Mouse (Mus musculus): ENCODE results near the gene Gramd4.
"Not testable (repeated sequence)": the region's sequence is repeated elsewhere in the genome, so short reads cannot be mapped to it uniquely, and the experiment has no call there.

Gene Gramd4

DNA sequence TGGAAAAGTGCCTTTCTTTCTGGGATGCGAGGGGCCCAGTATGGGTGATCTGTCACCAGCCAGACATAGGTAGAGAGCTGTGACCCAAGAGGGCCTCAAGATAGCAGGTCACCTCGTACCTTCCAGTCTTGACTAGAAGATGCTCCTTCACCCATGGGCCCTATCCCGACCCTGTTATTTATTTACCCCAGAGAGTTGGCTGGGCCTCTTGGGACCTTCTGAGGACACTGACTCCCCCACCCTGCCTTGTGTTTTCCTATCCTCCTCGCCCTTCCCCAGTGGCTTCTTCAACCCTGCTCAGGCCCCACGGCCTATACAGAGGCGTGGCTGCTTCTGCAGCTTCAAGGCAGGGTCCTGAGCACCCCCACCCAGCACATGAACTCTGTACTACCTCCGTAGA is 61.7 kb downstream of the Gramd4 start:
- peak; percentile 57 to 84 for DNase-seq

DNA sequence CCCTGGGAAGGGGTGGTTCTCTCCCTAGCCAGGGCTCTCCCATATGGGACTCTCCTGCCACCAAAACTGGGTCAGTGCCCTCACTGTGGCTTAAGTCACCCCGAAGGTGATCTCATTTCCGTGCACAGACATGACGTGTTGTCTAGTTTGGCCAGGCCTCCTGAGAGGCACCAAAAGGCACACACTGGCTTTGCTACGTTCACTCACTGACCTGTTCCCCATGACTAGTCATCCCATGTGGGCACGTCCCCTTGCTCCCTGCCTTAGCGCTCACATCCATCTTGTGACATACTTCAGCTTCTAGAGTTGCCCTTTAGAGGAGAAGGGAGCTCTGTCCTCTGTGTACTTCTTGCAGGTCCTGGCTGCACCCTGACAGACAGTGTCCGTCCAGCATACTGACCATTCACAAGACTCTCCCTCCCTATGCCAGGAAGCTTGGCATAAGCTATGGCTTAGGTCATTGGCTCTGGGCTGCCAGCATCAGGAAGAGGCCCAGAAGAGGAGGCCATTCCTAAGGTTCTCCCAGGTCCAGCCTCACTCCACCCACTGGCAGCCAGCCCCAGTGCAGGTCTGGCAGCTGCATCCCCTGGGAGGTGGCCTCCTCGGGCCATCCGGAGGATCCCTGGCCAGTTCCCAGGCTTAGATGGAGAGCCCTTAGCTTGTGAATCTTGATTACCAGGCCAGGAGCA is 64.9 kb downstream of the Gramd4 start:
- DNase-seq = peak; percentile 85 to 93

GRCm38 (mm10) chr15:86123409-86123808 is 65.9 kb downstream of the Gramd4 start:
- DNase-seq = no peak

GRCm38 (mm10) chr15:86124359-86124758 is 66.9 kb downstream of the Gramd4 start:
- DNase-seq = peak; percentile 81 to 90

- no peak for DNase-seq
Measured at GRCm38 (mm10) chr15:86129036-86129435, 71.5 kb downstream of the Gramd4 start.

- DNase-seq = no peak
Measured at GRCm38 (mm10) chr15:86130657-86131056, 73.2 kb downstream of the Gramd4 start.

DNA sequence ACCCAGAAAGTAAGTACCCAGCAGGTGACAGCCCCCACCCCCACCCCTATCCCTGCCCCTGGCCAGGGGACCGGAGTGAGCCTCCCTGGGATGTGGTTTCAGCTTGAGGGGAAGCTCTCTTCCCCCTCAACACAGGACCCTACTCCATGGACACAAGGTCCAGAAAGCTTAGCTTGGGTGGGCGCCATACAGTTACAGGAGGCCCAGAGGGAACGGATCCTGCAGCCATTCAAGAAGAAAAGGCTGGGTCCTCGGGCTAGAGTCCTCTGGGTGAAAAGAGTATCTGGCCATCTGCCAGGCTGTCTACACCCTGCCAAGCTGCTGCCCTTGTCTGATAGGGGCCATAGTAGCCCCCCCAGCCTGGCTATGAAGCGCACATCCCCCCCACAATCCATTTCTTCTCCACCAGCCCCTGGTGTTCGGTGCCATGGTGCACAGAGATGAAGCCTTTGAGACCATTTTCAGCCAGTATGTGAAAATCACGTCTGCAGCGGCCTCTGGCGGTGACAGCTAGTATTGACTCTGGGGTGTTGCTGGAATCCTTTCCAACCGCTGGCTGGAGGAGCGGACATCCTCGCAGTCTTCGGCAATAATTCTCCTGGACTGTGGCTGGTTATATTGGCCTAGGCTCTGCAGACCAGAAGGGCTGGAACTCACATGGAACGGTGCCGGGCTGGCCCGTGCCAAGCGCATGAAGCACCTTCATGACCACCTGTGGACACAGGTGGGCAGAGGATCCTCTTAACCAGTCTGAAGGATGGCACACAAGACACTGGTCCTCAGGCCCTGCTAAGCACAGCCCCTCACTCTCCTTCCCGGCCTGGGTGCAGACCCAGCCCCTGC is 77.7 kb downstream of the Gramd4 start:
- DNase-seq = peak; percentile 86 to 93

DNA sequence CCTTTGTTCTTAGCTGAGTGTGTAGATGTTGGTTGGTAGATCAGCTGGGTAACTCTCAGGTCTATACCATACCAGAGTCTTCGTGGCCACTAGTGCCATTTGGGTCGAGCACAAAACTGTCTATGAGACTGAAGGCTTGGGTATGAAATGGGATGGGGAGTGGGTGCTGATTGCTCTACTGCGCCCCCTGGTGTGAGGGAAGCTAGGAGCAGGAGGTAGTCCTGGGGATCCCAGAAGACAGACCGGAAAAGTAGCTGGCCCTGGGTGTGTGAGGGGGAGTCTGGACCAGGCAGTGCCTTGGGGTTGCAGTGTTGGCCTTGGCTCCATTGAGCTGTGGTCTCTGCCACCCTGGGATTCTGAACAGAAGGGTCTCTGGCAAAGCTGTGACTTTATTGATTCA is 80.1 kb downstream of the Gramd4 start:
- peak; percentile 56 to 76 for DNase-seq

DNA sequence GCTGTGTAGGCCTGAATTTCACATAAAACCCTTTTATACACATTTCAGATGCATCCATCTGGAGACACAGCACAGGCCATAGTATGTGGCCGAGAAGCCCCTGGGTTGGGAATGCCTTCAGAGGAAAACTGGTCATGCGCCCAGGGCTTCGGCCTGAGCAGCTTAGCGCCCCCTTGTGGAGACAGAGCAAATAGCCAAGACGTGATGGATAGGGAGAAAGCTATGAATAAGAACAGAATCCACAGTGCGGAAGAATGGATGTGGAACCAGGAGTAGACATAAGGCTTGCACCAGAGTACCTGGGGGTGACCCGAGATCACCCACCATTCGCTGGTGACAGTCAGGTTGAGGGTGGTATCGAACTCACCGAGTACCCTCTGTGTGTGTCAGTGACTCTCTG is 82.8 kb downstream of the Gramd4 start:
- peak; percentile 63 to 78 for DNase-seq

DNA sequence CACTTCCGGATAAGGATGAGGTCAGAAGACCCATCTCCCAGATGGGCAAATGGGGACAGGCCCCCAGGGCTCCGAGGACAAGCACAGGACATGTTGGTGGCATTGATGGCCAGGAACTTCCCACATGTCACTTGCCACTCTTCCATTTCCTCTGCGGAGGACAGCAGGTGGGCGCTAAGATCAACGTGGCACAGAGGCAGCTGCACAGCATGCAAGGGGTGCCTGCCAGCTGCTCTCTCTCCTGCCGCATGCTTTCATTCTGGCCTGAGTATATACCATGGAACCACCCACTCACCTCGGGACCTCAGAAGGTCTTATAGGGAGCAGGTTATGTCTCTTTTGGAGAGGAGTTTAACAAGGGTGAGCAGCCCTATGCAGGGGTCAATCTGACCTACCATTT is 87.1 kb downstream of the Gramd4 start:
- no peak for DNase-seq

GRCm38 (mm10) chr15:86145046-86145445 is 87.6 kb downstream of the Gramd4 start:
- DNase-seq = no peak

GRCm38 (mm10) chr15:86146922-86147321 is 89.4 kb downstream of the Gramd4 start:
- DNase-seq = peak in 1 of 2 experiments; percentile 71

GRCm38 (mm10) chr15:86150593-86150992 is 93.1 kb downstream of the Gramd4 start:
- no peak for DNase-seq

DNA sequence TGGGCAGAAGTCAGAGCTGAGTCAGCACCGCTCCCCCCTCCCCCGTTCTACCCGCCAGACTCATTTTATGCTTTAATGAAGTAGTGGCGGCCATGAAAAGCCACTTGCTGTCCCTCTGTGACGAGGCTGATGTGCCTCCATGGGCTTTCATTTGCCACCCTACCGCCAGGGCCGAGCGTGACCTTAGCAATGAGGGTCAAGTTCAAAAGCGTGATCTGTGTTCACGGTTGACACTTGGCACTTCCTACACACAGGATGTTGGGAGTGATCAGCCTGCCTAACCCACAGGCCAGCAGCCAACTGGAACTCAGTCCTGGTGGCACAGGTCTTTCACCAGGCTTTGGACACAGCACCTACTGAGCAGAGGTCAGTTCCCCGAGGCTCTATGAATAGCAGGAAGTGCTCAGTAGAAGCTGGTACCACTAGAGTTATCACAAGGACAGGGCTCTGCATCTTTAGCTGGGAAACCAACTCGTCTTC is 96.0 kb downstream of the Gramd4 start:
- no peak for DNase-seq

DNA sequence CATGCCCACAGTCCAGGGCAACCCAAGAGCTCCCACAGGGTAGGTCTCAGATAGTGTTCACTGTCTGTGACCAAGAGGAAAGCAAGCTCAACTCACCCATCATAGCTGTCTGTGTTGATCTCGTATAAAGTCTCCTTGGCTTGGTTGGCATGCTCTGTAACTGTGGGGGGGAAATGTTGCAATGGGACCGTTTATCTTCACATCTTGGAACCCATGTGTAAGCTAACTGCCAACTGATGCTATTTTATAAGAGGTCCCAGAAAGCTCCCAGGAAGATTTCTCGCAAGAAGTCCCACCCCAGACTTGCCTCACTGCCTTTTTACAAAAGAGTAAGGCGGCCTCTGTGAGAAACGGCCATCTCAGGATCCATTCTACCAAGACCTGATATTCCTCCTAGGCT is 99.0 kb downstream of the Gramd4 start:
- DNase-seq = no peak

- no peak for DNase-seq
Measured at GRCm38 (mm10) chr15:86159093-86159492, 101.6 kb downstream of the Gramd4 start.

- no peak for DNase-seq
Measured at GRCm38 (mm10) chr15:86159719-86160118, 102.2 kb downstream of the Gramd4 start.

GRCm38 (mm10) chr15:86160906-86161305 is 103.4 kb downstream of the Gramd4 start:
- DNase-seq = no peak

GRCm38 (mm10) chr15:86161800-86162199 is 104.3 kb downstream of the Gramd4 start:
- DNase-seq = not testable (repeated sequence)

GRCm38 (mm10) chr15:86164718-86165345 is 107.3 kb downstream of the Gramd4 start:
- no peak for DNase-seq

DNA sequence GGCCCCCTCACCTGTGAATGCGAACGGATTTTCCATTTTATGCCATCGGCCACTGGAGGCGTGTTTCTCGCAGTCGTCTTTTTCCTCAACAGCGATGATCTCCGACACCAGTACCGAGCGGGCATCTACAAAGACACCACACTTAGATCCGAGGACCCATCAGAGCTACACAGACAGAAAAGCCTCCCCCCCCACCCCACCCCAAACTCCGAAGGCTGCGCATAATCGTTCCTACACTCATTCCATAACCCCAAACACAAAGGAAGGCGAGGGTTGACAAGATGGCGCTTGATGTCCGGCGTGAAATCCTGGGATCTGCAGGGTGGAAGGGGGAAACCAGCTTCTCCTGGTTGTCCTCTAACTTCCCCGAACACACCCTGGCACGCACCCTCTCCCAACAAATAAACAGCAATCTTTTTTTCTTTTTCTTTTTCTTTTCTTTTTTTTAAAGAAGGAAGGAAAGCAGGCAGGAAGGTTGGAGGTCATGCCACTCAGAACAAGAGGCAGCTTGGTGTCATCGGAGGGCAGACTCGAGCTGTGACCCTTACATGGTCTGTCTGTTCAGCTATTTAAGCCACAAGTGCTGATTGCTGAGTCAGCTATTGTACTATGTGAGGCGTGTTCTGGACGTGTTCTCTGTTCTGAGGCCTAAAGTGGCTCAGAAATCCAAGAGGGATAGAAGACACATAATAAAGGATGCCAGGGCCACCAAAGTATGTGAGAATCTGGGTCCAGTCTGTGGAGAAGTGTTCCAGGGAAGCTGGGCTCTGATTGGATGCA is 108.5 kb downstream of the Gramd4 start:
- DNase-seq = no peak

DNA sequence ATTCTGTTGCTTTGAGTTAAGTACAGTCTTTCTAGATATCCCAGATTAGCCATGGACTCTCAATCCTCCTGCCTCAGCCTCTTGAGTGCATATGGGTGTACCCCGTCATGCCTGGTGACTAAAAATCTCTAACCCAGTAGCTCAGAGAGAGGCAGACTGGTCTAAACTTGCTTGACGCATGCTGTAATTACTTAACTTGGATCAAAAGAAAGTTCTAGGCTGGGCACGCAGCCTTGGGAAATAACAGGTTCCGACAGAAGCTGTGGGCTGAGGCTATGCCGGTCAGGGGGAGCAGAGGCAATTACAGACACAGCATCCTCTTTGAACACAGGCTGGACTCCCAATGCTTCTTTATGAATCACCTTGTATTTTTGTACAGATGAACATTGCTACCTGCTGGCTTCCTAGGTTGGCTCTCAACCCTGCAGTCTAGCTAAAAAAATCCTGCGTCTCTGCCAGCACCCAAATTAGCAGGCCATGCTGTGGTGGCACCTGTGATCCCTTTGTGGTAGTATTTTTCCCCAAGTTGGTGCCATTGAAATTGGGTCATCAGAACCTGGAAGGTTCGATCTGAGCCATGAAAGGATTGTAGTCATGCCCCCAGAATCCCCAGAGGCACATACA is 109.6 kb downstream of the Gramd4 start:
- DNase-seq = no peak

Measured in kidney, postnatal 25 days (tissue).